Mouse (Mus musculus) stomach, postnatal 0 days (tissue): Measurements from ENCODE around the gene Taz.

ENCODE experiments used
- CTCF ChIP-seq: IDR thresholded peaks from 2 replicates; pipeline ENCODE4 v1.5.1; 2016; ENCODE audit warnings: antibody characterized with exemption, low read depth, mild to moderate bottlenecking, moderate library complexity
- EP300 ChIP-seq: optimal IDR thresholded peaks from 2 replicates; pipeline ENCODE3; 2016; ENCODE audit warnings: antibody characterized with exemption

DNA sequence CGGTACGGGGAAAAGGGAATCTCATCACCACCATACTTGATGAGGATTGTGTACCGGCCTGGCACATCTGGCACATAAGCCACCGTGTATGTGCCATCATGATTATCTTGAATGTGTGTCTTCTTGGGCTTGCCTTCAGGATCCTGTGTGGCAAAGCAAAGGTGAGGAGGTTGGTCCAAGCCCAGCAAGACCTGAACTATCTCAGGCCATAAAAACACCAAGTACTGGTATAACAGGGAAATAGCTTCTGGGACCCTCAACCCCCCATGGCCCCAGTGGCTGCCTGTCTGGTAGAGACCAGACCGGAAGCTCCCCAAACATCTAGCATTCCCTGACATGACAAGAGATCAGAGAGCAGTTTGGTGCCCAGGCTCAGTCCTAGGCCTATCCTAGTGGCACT is 48.5 kb upstream of the Taz start:
- TF ChIP-seq EP300 (no peak), CTCF (no peak)
